Mouse (Mus musculus): ENCODE data around the gene Tgif1.

The Tgif1 gene

DNA sequence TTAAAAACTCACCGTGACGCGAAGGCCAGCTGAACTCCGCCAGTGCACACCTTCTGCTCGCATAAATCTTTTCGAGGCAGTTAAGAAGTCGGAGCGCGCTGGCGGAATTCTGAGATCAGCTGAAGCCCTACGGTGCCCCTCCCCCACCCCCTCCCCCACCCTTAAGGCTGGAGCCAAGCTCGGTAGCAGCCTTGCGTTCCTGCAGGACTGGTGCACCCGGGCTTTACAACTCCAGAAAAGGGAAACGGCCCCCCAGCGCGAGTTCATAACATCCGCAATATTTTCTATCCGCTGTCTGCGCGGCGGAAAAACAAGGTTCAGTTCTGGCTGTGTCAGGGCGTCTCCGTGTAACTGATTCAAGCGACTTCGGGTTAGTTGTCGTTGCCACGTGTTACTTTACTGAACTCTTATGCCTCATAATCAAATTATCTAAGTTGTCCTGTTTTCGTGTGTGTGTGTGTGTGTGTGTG lies at the start of gene Tgif1:
Gene Tgif1 (minus strand): TSS at position 111 of the 470 bp plus-strand sequence.
- peak; percentile 65 to 67 for DNase-seq (ENCODE audit: low spot score in 2 of 2)

DNA sequence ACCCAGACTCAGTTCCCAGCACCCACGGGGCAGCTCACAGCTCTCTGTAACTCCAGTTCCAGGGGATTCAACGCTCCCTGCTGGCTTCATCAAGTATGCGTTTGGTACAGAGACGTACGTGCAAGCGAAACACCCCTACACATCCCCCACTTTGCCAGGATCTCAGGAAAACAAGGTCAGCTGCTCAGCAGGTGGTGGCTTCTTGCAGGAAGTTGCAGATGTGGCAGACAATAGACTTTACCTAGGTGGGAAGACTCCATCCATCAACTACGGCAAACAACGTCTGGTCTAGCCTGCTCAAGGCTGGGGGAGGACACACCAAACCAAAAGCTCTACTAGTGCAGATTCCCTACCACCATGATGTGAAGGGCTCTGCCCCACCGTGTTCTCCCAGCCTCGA lies 47.3 kb upstream of the Tgif1 start:
- no peak for DNase-seq (ENCODE audit: low spot score in 2 of 2)

DNA sequence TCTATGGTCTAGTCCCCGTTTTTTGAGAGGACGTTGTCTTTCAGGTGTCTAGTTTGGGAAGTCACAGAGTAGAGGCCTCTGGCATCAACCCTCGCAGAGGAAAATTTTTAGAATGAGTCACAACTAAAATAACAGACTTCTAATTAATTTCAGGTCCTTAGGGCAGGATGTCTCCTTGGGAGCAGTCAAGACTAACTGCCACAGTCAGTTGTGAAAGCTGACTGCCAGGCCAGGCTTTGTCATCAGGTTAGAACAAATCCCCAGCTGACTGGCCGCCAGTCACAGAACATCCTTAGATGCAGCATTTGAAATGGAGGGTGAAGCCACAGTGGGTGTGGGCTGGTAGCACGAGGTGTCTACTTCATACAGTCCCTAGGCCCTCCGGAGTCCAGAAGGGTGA lies 46.3 kb upstream of the Tgif1 start:
- DNase-seq (ENCODE audit: low spot score in 2 of 2): no peak

DNA sequence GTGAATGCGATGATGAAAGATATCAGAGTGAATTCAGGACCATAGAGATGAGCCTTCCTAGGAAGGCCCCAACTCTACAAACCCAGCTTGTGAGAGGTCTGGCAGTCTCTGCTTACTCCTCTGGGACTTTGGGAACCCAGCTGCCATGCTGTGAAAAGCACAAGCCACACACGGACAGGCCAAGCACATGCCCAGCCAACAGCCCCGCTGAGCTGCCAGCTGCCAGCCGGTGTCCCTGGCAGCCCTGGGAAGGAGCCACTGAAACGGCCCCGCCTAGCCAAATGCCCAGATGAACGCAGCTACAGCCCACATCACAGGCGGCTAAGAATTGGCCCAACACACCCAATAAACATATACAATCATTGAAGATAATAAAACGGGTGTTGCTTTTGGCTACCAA lies 41.5 kb upstream of the Tgif1 start:
- DNase-seq (ENCODE audit: low spot score in 2 of 2): no peak

DNA sequence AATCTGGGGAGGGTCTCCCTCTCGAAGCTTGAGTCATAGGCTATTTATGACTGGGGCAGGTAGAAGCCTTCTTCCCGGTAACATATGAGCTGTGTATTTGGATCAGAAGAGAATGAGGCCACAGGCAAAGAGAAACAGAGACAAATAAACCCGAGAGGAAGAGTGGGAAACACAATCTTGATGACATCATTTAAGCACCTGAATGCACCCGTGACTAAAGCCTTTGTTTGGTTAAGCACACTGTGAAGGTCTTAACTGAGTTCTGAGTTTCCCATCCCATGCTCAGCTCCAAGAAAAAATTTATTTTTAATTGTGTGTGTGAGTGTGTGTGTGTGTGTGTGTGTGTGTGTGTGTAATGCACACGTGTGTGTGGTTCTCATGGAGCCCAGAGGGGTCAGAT lies 39.8 kb upstream of the Tgif1 start:
- DNase-seq (ENCODE audit: low spot score in 2 of 2): no peak

DNA sequence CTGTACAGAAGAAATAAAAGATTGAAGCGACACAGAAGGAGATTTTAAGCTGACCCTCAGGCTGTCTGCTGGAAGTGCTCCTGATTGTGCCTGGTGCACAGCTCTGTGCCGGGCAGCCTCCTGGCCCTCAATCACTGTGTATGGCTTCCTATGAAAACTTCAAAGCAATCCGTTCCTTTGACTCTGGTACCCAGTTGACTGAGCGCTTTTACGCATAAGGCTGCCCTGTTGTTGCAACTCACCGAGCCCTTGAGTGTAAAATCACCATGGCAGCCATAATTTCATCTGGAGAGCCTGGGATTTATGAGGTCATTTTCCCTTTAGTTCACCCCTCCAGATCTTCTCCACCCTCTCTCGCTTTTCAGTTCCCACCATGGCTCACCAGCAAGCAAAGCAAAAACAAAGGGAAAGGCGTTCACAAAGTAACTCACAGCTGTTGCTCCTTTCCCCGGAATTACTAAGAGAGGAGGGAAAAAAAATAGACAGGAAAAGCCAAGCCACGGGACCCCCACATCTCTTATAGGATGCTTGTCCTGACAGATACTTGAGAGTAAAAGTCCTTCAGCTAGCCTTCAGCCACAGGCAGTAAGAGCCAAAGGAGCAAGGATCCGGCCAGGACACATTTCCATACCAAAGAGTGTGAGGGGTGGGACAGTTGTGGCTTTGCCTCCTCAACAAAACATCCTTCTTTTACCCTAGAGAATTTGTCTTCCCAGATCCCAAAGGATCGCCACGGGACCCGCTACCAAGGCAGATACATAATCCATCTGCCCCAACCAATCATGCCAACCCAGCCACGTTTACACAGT lies 39.1 kb upstream of the Tgif1 start:
- no peak for DNase-seq (ENCODE audit: low spot score in 2 of 2)

DNA sequence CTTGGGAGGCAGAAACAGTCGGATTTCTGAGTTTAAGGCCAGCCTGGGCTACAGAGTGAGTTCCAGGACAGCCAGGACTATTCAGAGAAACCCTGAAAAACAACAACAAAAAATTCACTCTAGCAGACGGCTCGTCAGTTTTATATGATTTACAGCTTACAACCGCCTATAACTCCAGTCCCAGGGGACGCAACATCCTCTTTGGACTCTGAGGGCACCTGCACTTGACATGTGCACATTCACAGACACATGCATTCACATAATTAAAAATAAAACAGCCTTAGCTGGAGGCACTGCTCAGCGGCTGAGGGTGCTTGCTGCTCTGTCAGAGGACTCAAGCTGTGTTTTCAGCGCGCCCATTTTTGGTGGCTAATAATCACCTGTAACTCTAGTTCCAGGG lies 37.2 kb upstream of the Tgif1 start:
- DNase-seq (ENCODE audit: low spot score in 2 of 2): peak; percentile 61 to 73

DNA sequence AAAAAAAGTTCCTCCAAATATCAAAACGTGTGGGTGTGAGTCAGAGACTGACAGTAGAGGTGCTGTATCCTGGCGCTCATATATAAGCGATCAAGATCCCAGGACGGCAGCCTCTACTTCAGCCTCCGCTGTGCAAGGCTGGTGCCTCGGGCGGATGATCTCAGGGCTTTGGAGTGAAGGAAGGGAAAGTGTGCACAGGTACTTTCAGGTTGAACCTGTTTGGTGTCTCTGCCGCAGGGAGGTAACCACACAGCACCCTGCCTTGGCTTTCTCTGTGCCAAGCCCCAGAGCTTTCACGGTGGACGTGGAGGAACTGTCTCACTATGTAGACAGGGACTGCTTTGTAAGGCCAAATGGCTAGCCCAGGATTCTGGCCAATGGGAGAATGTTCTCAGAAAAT lies 35.3 kb upstream of the Tgif1 start:
- DNase-seq (ENCODE audit: low spot score in 2 of 2): no peak

DNA sequence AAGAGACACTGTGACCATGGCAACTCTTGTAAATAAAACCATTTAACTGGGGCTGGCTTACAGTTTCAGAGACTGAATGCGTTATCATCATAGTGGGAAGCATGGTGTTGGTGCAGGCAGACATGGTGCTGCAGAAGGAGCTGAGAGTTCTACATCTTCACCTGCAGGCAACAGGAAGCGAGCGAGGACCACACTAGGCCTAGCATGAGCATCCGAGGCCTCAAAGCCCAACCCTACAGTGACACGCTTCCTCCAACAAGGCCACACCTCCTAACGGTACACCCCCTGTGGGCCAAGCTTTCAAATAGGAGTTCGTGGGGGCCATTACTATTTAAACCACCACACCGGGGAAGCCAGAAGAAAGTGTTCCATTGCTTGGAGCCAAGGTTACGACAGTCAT lies 34.5 kb upstream of the Tgif1 start:
- peak; percentile 45 to 46 for DNase-seq (ENCODE audit: low spot score in 2 of 2)

DNA sequence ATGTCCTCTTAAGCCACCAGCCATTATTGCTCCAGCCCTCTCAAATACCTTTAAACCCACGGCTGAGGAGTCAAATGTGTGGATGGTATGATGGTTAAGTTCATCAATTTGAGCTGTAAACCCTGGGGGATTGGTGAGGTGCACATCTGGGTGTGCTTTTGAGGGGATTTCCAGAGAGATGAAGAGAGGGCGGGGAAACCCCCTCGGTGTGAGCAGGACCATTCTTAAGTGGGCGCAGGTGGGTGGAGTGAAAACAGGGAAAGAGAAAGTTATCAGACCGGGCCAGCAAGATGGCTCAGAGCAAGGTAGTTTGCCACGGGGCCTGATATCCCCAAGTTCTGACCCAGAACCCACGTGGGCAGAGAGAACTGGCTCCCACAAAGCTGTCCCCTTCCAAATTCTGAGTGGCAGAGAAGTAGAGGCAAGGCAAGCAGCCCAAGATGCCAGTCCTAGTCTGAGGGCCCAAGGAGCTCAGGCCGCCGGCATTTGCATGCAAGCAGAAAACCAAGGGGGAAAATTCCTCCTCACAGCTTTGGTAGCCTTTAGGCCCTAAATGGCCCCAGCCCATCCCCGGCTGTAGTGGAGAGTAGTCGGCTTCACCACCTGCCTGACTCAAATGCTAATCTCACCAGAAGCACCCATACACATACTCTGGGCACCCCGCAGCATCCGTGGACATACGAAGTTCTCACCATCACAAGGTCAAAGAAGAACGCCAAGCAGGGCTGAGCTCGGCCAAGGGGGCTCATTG lies 33.5 kb upstream of the Tgif1 start:
- DNase-seq (ENCODE audit: low spot score in 2 of 2): peak; percentile 81 to 87

DNA sequence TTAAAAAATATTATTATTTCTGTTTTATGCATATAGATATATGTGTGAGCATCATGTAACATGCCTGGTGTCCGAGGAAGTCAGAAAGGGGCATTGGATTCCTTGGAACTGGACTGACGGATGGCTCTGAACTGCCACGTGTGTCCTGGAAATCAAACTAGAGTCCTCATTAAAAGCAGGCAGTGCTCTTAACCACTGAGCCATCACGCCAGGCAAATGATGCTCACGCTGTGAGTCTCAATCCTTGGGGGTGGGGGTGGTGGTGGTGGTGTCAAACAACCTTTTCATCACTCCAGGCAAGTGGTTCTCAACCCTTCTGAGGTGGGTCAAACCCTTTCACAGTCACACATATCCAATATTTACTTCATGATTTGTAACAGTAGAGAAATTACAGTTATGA lies 32.5 kb upstream of the Tgif1 start:
- DNase-seq (ENCODE audit: low spot score in 2 of 2): peak in 1 of 2 experiments; percentile 14

DNA sequence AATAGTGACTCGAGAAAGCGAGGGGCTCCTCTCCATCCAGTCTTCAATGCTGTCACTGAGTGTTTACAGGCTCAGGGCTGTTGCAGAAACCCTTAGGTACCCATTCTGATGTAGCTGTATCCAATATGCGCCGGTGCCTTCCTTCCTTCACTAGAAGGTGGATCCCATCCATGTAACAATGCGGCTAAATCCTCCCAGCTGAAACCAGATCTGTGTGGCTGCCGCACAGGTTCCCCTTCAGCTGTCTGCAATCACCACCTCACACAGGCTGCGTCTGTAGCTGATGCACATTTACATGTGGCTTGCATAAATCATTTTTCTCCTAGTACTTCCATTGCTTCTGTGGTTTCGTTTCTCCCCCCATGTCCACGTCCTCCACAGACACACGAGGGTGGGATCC lies 28.6 kb upstream of the Tgif1 start:
- no peak for DNase-seq (ENCODE audit: low spot score in 2 of 2)

DNA sequence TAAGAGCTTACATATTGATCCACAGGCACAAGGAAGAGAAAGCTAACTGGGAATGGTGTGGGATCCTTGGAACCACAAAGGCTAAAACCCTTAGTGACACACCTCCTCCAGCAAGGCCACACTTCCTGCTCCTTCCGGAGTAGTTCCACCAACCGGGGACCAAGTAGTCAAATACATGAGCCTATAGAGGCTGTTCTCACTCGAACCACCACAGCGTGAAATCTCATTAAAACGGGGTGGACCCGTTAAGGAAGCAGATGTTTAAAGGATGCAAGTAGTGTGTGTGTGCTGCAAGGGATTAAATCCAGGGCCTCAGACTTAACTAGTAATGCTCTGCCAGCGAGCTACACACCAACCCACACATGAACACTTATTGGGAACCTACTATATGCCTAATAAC lies 27.8 kb upstream of the Tgif1 start:
- DNase-seq (ENCODE audit: low spot score in 2 of 2): no peak

DNA sequence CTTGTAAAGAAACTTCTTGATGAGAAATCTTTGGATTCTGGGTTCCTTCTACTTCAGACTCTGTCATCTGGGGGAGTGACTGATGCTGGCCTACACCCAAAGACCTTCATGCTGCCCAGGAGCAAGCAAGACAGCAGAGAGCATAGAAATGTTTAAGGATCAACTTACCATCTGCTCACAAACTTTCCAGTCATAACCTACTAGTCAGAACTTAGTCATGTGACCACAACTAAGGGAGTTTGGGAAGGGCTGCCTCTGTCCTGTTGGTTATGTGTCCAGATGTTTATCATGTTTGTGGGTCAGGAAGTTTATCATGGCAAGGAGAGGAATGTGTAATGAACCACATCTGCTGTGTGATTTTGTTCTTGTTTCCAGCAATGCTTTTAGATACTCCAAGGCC lies 24.9 kb upstream of the Tgif1 start:
- DNase-seq (ENCODE audit: low spot score in 2 of 2): no peak

DNA sequence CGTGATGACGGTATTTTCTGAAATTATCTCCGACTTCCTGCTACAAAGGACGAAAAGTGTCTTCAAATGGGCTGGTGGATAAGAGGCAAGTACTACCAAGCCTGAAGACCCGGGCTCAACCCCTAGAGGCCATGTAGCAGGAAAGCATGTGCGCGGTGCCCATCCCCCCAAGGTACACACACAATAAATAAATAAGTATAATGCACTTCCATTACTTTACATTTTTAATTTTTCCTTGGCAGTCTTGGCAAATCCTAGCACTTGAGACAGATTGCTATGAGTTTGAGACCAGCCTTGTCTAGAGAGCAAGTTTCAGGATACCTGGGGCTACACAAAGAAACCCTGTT lies 20.4 kb upstream of the Tgif1 start:
- DNase-seq (ENCODE audit: low spot score in 2 of 2): no peak

DNA sequence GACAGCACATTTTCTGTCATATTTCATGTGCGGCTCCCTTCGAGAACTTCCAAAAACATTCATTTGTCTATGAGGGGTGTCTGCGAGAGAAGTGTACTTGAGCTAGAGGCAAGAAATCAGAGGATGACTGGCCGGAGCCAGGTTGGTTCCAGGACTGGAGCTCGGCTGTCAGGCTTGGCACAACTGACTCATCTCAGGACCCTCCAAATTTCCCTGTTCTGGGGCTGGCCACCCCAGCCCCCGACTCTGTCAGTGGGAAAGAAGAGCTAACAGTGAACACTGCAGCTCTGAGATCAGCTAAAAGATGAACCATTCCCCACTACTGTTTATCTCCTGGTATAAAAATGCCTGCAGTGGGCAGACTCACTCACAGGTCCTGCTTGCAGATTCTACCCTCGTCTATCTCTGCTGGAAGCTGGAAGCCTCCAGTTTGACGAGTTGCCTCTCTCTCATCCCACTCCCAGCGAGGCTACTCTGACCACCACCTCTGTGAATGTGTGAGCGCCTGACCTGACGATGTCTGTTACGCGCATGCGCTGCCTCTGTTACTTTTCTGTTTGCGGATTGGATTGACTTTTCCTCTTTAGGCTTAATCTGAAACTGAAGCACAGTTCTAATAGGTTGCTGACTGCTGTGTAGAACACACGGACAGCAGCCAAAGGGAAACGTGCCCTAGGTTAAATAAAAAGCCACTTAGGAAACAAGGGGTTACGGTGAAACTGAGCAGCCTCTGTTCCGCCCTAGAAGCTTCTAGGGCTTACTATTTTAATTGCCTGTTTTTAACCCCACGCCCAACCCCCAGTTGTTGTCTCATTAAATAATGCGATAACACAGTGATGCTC lies 19.8 kb upstream of the Tgif1 start:
- no peak for DNase-seq (ENCODE audit: low spot score in 2 of 2)

DNA sequence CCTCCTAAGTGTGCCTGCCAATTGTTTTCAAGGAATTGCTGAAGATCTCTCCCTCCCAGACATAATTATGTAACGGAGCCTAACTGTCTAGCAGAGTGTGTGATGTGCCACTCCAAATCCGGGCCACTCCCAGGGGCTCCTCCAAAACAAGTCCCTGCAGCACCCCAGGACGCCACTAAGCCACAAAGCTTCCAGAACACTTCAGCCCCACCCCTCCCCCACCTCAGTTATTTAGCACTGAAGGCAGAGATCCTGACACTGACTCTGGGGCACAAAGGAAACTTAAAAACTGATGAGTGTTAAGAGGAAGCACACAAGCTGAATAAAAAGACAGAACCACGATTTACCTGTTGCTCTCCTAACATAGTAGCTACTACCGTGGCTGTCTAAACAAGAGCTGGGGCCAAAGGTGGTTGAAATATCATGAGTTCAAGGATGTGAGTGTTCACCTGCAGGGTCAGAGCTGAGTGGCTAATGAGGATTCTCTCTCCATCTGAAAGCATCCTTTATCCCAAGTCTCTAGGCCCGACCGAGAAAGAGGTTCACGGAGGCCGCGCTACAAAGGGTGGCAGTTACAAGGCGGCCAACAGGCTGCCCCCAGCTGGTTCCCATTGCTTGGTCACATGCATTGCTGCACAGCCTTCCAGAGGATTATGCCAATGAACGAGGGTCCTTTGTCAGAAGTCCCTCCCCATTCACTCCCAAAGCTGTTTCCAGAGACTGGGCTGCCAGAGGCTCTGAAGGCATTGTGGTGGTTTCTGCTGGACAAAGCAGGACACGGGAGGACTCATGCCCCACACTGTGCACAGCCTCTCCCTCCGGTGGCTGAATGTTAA lies 19.0 kb upstream of the Tgif1 start:
- no peak for DNase-seq (ENCODE audit: low spot score in 2 of 2)

DNA sequence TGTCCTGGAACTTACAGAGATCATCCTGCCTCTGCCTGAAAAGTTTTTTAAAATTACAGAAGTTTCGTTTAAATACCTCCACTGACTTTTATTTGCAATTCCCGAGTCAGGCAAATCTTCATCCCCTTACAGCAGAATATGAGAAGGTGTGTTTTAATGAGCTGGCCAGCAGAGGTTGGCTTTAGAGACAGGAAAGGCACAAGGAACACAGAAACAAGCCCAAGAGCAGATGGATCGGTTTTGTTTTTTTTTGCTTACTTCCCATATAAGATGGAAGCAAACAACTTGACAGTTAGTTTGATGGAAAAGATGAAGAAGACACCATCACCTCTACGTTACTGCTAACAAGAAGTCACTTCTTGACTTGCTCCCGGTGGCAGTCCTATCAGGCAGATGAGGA lies 18.3 kb upstream of the Tgif1 start:
- no peak for DNase-seq (ENCODE audit: low spot score in 2 of 2)

DNA sequence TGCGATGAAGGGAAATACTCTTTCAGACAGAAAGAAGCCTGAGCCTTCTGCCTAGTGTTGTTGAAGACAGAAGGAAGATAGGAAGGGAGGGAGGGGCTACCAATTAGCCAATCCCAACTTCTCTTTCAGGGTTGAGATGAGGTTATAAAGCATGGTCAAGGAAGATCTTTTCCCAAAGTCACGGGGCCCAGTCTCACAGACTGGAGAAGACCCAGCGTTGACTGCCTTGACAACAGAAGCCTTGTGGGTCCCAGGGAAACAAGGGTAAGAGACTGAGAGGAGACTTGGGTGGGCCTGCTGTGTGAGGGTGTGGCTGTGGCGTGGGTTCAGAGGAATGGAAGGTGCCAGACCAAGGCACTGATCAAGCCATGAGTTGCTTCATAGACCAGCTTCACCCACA lies 17.2 kb upstream of the Tgif1 start:
- DNase-seq (ENCODE audit: low spot score in 2 of 2): no peak

DNA sequence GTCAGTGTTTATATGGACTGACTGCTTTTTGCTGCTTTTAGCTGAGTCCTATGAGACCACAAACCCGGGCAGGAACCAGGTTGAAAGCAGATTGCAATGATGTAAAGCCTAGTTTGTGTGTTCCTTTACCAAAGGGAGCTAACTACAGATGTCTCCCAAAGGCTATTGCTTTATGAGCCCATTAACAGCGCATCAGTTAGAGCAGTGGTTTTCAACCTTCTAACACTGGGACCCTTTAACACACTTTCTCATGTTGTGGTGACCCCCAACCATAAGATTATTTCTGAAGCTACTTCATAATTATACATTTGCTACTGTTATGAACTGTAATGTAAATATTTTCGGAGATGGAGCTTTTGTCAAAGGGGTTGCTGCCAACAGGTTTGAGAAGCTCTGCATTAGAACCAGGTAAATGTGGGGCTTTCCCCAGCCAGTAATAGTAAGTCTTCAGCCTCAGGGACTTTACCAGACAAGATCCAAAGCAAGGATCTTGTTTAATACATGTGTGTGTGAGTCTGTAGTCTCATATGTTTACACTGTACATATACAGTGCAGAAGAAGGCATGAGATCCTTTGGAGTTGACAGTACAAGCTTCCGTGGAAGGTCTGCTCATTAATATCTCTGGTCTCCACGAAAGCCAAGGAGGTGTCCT lies 15.4 kb upstream of the Tgif1 start:
- DNase-seq (ENCODE audit: low spot score in 2 of 2): no peak

DNA sequence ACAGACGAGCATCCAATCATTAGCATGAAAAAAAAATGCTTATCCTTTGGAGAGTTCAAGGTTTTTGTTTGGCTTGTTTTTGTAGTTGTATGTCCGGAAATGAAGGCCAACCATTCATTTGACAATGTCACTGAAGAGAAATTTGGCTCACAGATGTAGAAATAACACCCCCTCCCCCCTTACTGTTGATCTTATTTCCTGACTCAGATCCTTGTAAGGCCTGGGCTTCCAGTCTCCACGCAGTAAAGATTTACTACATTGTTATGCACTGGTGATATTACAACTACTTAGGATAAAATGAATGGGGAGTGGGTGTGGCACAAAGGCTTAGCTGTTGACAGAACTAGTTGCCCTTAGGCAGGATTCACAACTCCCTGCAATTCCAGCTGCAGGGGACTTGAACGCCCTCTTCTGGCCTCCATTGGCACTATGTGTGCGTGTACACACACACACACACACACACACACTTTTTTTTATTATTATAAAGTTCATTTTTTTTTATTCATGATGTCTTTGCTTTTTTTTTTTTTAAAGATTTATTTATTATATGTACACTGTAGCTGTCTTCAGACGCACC lies 13.3 kb upstream of the Tgif1 start:
- DNase-seq (ENCODE audit: low spot score in 2 of 2): no peak
